Mouse (Mus musculus) myocyte (in vitro differentiated cells): ENCODE data around the gene Rin3.

Experiments used
- MYOD1 ChIP-seq, 3 experiments: IDR thresholded peaks; one replicate each; pipeline ENCODE4 v1.6.1; 2011; ENCODE audit warnings: control low read depth in 2 of 3, low read depth in 2 of 3, mild to moderate bottlenecking in 2 of 3, moderate library complexity in 1 of 3; ENCODE audit not compliant: insufficient read length in 2 of 3, control insufficient read depth in 1 of 3
- POLR2A ChIP-seq: IDR thresholded peaks from one replicate; pipeline ENCODE4 v1.6.1; 2011; ENCODE audit warnings: low read depth, mild to moderate bottlenecking, control low read depth, moderate library complexity; ENCODE audit not compliant: insufficient read length
- TCF12 ChIP-seq: IDR thresholded peaks from one replicate; pipeline ENCODE4 v1.6.1; 2011; ENCODE audit warnings: mild to moderate bottlenecking, control low read depth; ENCODE audit not compliant: poor library complexity, insufficient read depth, severe bottlenecking
- USF1 ChIP-seq: IDR thresholded peaks from one replicate; pipeline ENCODE4 v1.6.1; 2011; ENCODE audit warnings: low read depth, mild to moderate bottlenecking, control low read depth, moderate library complexity

DNA sequence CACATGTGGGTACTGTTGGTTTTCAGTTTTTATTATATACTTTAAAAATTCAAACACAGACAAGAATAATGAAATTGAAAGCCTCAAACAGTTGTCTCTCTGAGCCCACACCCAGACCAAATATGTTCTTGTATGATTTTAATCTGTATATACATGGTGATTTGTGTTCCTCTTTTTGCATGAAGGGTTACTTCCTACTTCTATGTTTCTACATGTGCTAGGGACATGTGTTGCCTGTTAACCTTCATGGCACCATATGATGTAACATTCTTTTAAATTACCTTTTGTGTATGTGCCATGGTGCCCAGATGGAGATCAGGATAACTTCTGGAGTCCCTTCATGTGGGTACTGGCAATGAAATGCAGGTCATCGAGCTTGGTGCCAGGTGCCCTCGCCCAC lies 7.8 kb downstream of the Rin3 start:
- no peak for TF ChIP-seq TCF12
- no peak for TF ChIP-seq POLR2A
- TF ChIP-seq USF1, result no peak
- TF ChIP-seq MYOD1 (IDR thresholded peaks at IDR 0.05; ENCODE audit: control insufficient read depth in 1 of 3, insufficient read length in 2 of 3, low read depth in 2 of 3), result peak in 1 of 3 experiments; percentile 18
